Mouse (Mus musculus) intestine, embryonic 14.5 days (tissue): ENCODE results near the gene 2200002D01Rik. TPM values are rescaled to one million over a fixed set of nuclear protein-coding genes. Genes with fewer than 3 reads are reported as not detected.

Experiments
- ATAC-seq: fragments of 200-750 bp; cut with Nextera tagmentation; replicated peaks from 2 replicates; pipeline ENCODE4 v1.8.0; 2017; ENCODE audit warnings: low read depth, moderate number of reproducible peaks, moderate TSS enrichment, moderate library complexity; ENCODE audit not compliant: low FRiP score, low TSS enrichment
- DNase-seq: peaks from one replicate; pipeline ENCODE4 v3.0.0-alpha.2; 2018; ENCODE audit warnings: low spot score
- H3K27ac ChIP-seq: fragments of 300-500 bp; sonication (generic); 2 replicates; pipeline ENCODE4 v1.5.1; 2014; ENCODE audit warnings: low read depth, mild to moderate bottlenecking, control low read depth
- H3K27me3 ChIP-seq: fragments of 300-500 bp; sonication (generic); replicated peaks from 2 replicates; pipeline ENCODE4 v1.6.1; 2014; ENCODE audit warnings: low read length, control low read depth; ENCODE audit not compliant: control insufficient read depth, insufficient read depth
- H3K36me3 ChIP-seq: fragments of 300-500 bp; sonication (generic); 2 replicates; pipeline ENCODE4 v1.6.1; 2014; ENCODE audit warnings: low read length, control low read depth; ENCODE audit not compliant: control insufficient read depth, insufficient read depth
- H3K4me1 ChIP-seq: fragments of 300-500 bp; sonication (generic); replicated peaks from 2 replicates; pipeline ENCODE4 v1.6.1; 2014; ENCODE audit warnings: low read length, control low read depth, mixed read lengths; ENCODE audit not compliant: control insufficient read depth, insufficient read depth
- H3K4me2 ChIP-seq: fragments of 300-500 bp; sonication (generic); 2 replicates; pipeline ENCODE4 v1.6.1; 2014; ENCODE audit warnings: low read length
- H3K4me3 ChIP-seq: fragments of 300-500 bp; sonication (generic); 2 replicates; pipeline ENCODE4 v1.5.1; 2014; ENCODE audit warnings: low read depth, low read length, control low read depth, mixed read lengths
- H3K9ac ChIP-seq: fragments of 300-500 bp; sonication (generic); 2 replicates; pipeline ENCODE4 v1.6.1; 2014; ENCODE audit warnings: mild to moderate bottlenecking, low read length
- H3K9me3 ChIP-seq: fragments of 300-500 bp; sonication (generic); 2 replicates; pipeline ENCODE4 v1.6.1; 2016; ENCODE audit warnings: low read length, control low read depth; ENCODE audit not compliant: control insufficient read depth
- WGBS: fragments of 180-500 bp; shearing (Covaris S2); extraction: QIAGEN DNeasy Blood & Tissue Kit; methylation state at CpG from one replicate; pipeline ENCODE4 v1.1.7; 2014; 5-methylcytosine and 5-hydroxymethylcytosine counted together
- polyA plus RNA-seq: library from polyadenylated mRNA; unstranded; fragments of >200 nt; fragmentation: Nextera tagmentation; extraction: Ambion mirVana; gene quantifications from 2 replicates; pipeline ENCODE4 v1.2.1, GENCODE M21; 2014

2200002D01Rik gene
- polyA plus RNA-seq, 1 experiment from 2014 or later, result 111 TPM

DNA sequence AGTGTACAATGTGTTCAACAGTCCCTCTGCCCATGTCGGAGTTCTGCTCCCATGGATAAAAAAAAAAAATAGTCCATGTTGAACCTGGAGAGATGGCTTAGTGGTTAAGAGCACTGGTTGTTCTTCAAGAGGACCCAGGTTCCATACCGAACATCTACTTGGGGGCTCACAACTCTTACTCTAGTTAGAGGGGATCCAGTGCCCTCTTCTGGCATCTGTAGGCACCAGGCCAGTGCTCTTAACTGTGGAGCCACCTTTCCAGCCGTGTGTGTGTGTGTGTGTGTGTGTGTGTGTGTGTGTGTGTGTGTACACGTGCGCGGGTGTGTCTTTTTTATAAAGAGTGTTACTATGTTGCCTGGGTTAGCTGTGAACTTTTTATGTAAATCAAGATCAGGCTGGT, 45.7 kb downstream of the 2200002D01Rik start:
- no peak overlapping the region for H3K9ac ChIP-seq
- H3K9me3 ChIP-seq, result no peaks in the 10 kb centered on the region
- H3K4me3 ChIP-seq, result no peak overlapping the region
- no peaks in the 10 kb centered on the region for H3K4me1 ChIP-seq
- whole genome bisulfite sequencing, result 83% methylated on average over 6 of the region's 6 CpGs
- no peak for ATAC-seq
- H3K4me2 ChIP-seq, result no peak overlapping the region
- no peaks in the 10 kb centered on the region for H3K36me3 ChIP-seq
- no peaks in the 10 kb centered on the region for H3K27me3 ChIP-seq
- H3K27ac ChIP-seq, result no peak overlapping the region
- no peak for DNase-seq

Other genes starting within 250 kb of the 2200002D01Rik start
- 0.70 and 0.80 TPM in 2 replicates for gene Ryr1, start 123.3 kb downstream of the 2200002D01Rik start, polyA plus RNA-seq
- gene Rasgrp4, start 113.6 kb downstream of the 2200002D01Rik start, polyA plus RNA-seq, result 0.54 and 0.96 TPM in 2 replicates
- gene Fam98c, start 92.2 kb downstream of the 2200002D01Rik start, polyA plus RNA-seq, result 25.9 and 26.1 TPM in 2 replicates
- gene Ggn, start 78.3 kb downstream of the 2200002D01Rik start, polyA plus RNA-seq, result 0.58 and 1.0 TPM in 2 replicates
- gene Spred3, start 78.1 kb downstream of the 2200002D01Rik start, polyA plus RNA-seq, result 3.8 and 4.7 TPM in 2 replicates
- 277 and 280 TPM in 2 replicates for gene Psmd8, start 67.8 kb downstream of the 2200002D01Rik start, polyA plus RNA-seq
- gene Catsperg1, start 34.4 kb downstream of the 2200002D01Rik start, polyA plus RNA-seq, result 0.78 and 1.5 TPM in 2 replicates
- 0.65 and 0.86 TPM in 2 replicates for gene Kcnk6, start 16.0 kb downstream of the 2200002D01Rik start, polyA plus RNA-seq
- gene Yif1b, start 10.1 kb downstream of the 2200002D01Rik start, polyA plus RNA-seq, result 94.3 and 97.3 TPM in 2 replicates
- gene Spint2, start 33.4 kb upstream of the 2200002D01Rik start, polyA plus RNA-seq, result 470 and 522 TPM in 2 replicates
- gene Ppp1r14a, start 40.8 kb upstream of the 2200002D01Rik start, polyA plus RNA-seq, result 59.7 and 66.5 TPM in 2 replicates
- 7.4 and 8.8 TPM in 2 replicates for gene Dpf1, start 55.5 kb upstream of the 2200002D01Rik start, polyA plus RNA-seq